Mouse (Mus musculus): ENCODE results near the gene Dlx6. TPM values are rescaled to one million over a fixed set of nuclear protein-coding genes. Genes with fewer than 3 reads are reported as not detected.

The Dlx6 gene
- polyA plus RNA-seq, 1 experiment from 2014 or later = 4.4 TPM

GRCm38 (mm10) chr6:6877981-6878840 lies 15.1 kb downstream of the Dlx6 start:
- Histone ChIP-seq H3K4me2 (ENCODE audit: low read length) (peak overlapping the region; percentile 75), H3K27me3 (replicated peaks; ENCODE audit: control insufficient read depth, insufficient read depth, low read length) (peaks cover 71% of the 10 kb centered on the region), H3K36me3 (ENCODE audit: control insufficient read depth, insufficient read depth, low read length) (peaks cover 2% of the 10 kb centered on the region; the same call in 1 of the 2 replicates), H3K9ac (ENCODE audit: low read length) (peak overlapping the region; percentile 87), H3K27ac (ENCODE audit: low read depth, low read length) (peak overlapping the region; percentile 91), H3K4me3 (ENCODE audit: low read depth, low read length) (peak overlapping the region; percentile 61), H3K9me3 (replicated peaks; ENCODE audit: control insufficient read depth, low read length) (no peaks in the 10 kb centered on the region), H3K4me1 (ENCODE audit: control insufficient read depth, insufficient read depth, low read length) (0 out of 2 replicates have a peak, but pooled peaks cover 2% of the 10 kb centered on the region)
- 2% methylated on average over 34 of the region's 34 CpGs for WGBS
- ATAC-seq (no peak), DNase-seq (ENCODE audit: low spot score) (peak; percentile 37)

- H3K4me2 ChIP-seq (ENCODE audit: low read length) = peak overlapping the region; percentile 75
- H3K4me3 ChIP-seq (ENCODE audit: low read depth, low read length) = peak overlapping the region; percentile 61
- DNase-seq (ENCODE audit: low spot score) (peak; percentile 61), ATAC-seq (no peak)
- H3K27me3 ChIP-seq (replicated peaks; ENCODE audit: control insufficient read depth, insufficient read depth, low read length) = peaks cover 74% of the 10 kb centered on the region
- H3K36me3 ChIP-seq (ENCODE audit: control insufficient read depth, insufficient read depth, low read length) = peaks cover 2% of the 10 kb centered on the region; the same call in 1 of the 2 replicates
- peak overlapping the region; percentile 91 for H3K27ac ChIP-seq (ENCODE audit: low read depth, low read length)
- 0% methylated on average over 14 of the region's 14 CpGs for WGBS
- no peaks in the 10 kb centered on the region for H3K9me3 ChIP-seq (replicated peaks; ENCODE audit: control insufficient read depth, low read length)
- H3K4me1 ChIP-seq (ENCODE audit: control insufficient read depth, insufficient read depth, low read length) = 0 out of 2 replicates have a peak, but pooled peaks cover 2% of the 10 kb centered on the region
- H3K9ac ChIP-seq (ENCODE audit: low read length) = peak overlapping the region; percentile 87
Measured at GRCm38 (mm10) chr6:6878841-6879291, 15.7 kb downstream of the Dlx6 start.

- Histone ChIP-seq H3K4me2 (ENCODE audit: low read length) (peak overlapping the region; percentile 75), H3K9ac (ENCODE audit: low read length) (peak overlapping the region; percentile 87), H3K36me3 (ENCODE audit: control insufficient read depth, insufficient read depth, low read length) (peaks cover 2% of the 10 kb centered on the region; the same call in 1 of the 2 replicates), H3K4me1 (ENCODE audit: control insufficient read depth, insufficient read depth, low read length) (0 out of 2 replicates have a peak, but pooled peaks cover 2% of the 10 kb centered on the region), H3K4me3 (ENCODE audit: low read depth, low read length) (peak overlapping the region; percentile 61), H3K27me3 (replicated peaks; ENCODE audit: control insufficient read depth, insufficient read depth, low read length) (peaks cover 67% of the 10 kb centered on the region), H3K27ac (ENCODE audit: low read depth, low read length) (peak overlapping the region; percentile 91), H3K9me3 (replicated peaks; ENCODE audit: control insufficient read depth, low read length) (no peaks in the 10 kb centered on the region)
- WGBS = 1% methylated on average over 44 of the region's 44 CpGs
- DNase-seq (ENCODE audit: low spot score) (peak; percentile 37), ATAC-seq (no peak)
Measured at GRCm38 (mm10) chr6:6879371-6880325, 16.5 kb downstream of the Dlx6 start.

GRCm38 (mm10) chr6:6880361-6881114 lies 17.4 kb downstream of the Dlx6 start:
- Histone ChIP-seq H3K27me3 (replicated peaks; ENCODE audit: control insufficient read depth, insufficient read depth, low read length) (peaks cover 61% of the 10 kb centered on the region), H3K27ac (ENCODE audit: low read depth, low read length) (peak overlapping the region; percentile 91), H3K4me3 (ENCODE audit: low read depth, low read length) (peak overlapping the region; percentile 61), H3K9ac (ENCODE audit: low read length) (peak overlapping the region; percentile 87), H3K4me2 (ENCODE audit: low read length) (peak overlapping the region; percentile 75), H3K4me1 (ENCODE audit: control insufficient read depth, insufficient read depth, low read length) (0 out of 2 replicates have a peak, but pooled peaks cover 2% of the 10 kb centered on the region), H3K9me3 (replicated peaks; ENCODE audit: control insufficient read depth, low read length) (no peaks in the 10 kb centered on the region), H3K36me3 (ENCODE audit: control insufficient read depth, insufficient read depth, low read length) (peaks cover 2% of the 10 kb centered on the region; the same call in 1 of the 2 replicates)
- peak; percentile 43 for DNase-seq (ENCODE audit: low spot score)
- under 1% methylated on average over 24 of the region's 24 CpGs for WGBS
- ATAC-seq = no peak

GRCm38 (mm10) chr6:6881115-6881637 lies 18.0 kb downstream of the Dlx6 start:
- WGBS = under 1% methylated on average over 30 of the region's 30 CpGs
- DNase-seq (ENCODE audit: low spot score) (peak; percentile 23), ATAC-seq (no peak)
- Histone ChIP-seq H3K27ac (ENCODE audit: low read depth, low read length) (peak overlapping the region; percentile 91), H3K27me3 (replicated peaks; ENCODE audit: control insufficient read depth, insufficient read depth, low read length) (peaks cover 61% of the 10 kb centered on the region), H3K9me3 (replicated peaks; ENCODE audit: control insufficient read depth, low read length) (no peaks in the 10 kb centered on the region), H3K4me3 (ENCODE audit: low read depth, low read length) (peak overlapping the region; percentile 61), H3K4me1 (ENCODE audit: control insufficient read depth, insufficient read depth, low read length) (0 out of 2 replicates have a peak, but pooled peaks cover 2% of the 10 kb centered on the region), H3K36me3 (ENCODE audit: control insufficient read depth, insufficient read depth, low read length) (peaks cover 2% of the 10 kb centered on the region; the same call in 1 of the 2 replicates), H3K4me2 (ENCODE audit: low read length) (peak overlapping the region; percentile 75), H3K9ac (ENCODE audit: low read length) (peak overlapping the region; percentile 87)

GRCm38 (mm10) chr6:6881638-6882190 lies 18.6 kb downstream of the Dlx6 start, which contains the start of gene Dlx5:
Gene Dlx5 (minus strand): TSS chr6:6882085.
- peak; percentile 89 for ATAC-seq
- Histone ChIP-seq H3K9ac (ENCODE audit: low read length) (peak within 1 kb of the TSS; percentile 87), H3K27me3 (replicated peaks; ENCODE audit: control insufficient read depth, insufficient read depth, low read length) (peaks cover 57% of the 10 kb centered on the region), H3K9me3 (replicated peaks; ENCODE audit: control insufficient read depth, low read length) (no peaks in the 10 kb centered on the region), H3K27ac (ENCODE audit: low read depth, low read length) (peak within 1 kb of the TSS; percentile 91), H3K4me3 (ENCODE audit: low read depth, low read length) (peak within 1 kb of the TSS; percentile 61), H3K4me1 (ENCODE audit: control insufficient read depth, insufficient read depth, low read length) (0 out of 2 replicates have a peak, but pooled peaks cover 2% of the 10 kb centered on the region), H3K36me3 (ENCODE audit: control insufficient read depth, insufficient read depth, low read length) (peaks cover 2% of the 10 kb centered on the region; the same call in 1 of the 2 replicates), H3K4me2 (ENCODE audit: low read length) (peak within 1 kb of the TSS; percentile 75)
- under 1% methylated on average over 31 of the region's 42 CpGs for WGBS
- DNase-seq (ENCODE audit: low spot score) = peak; percentile 94

- peak; percentile 38 for ATAC-seq
- peak; percentile 49 for DNase-seq (ENCODE audit: low spot score)
- Histone ChIP-seq H3K4me2 (ENCODE audit: low read length) (peak overlapping the region; percentile 75), H3K4me1 (ENCODE audit: control insufficient read depth, insufficient read depth, low read length) (0 out of 2 replicates have a peak, but pooled peaks cover 2% of the 10 kb centered on the region), H3K27ac (ENCODE audit: low read depth, low read length) (peak overlapping the region; percentile 91; the same call in 1 of the 2 replicates), H3K9me3 (replicated peaks; ENCODE audit: control insufficient read depth, low read length) (no peaks in the 10 kb centered on the region), H3K4me3 (ENCODE audit: low read depth, low read length) (peak overlapping the region; percentile 61), H3K9ac (ENCODE audit: low read length) (peak overlapping the region; percentile 35; the same call in 1 of the 2 replicates), H3K36me3 (ENCODE audit: control insufficient read depth, insufficient read depth, low read length) (peaks cover 2% of the 10 kb centered on the region; the same call in 1 of the 2 replicates), H3K27me3 (replicated peaks; ENCODE audit: control insufficient read depth, insufficient read depth, low read length) (peaks cover 50% of the 10 kb centered on the region)
- WGBS = 7% methylated on average over 10 of the region's 11 CpGs
Measured at GRCm38 (mm10) chr6:6882266-6882797, 19.2 kb downstream of the Dlx6 start.
